Mouse (Mus musculus) midbrain, postnatal 0 days (tissue): ENCODE measurements around the gene Siah1b. TPM values are rescaled to one million over a fixed set of nuclear protein-coding genes. Genes with fewer than 3 reads are reported as not detected.

Experiments used
- ATAC-seq: fragments of 200-750 bp; cut with Nextera tagmentation; 2 replicates; pipeline ENCODE4 v1.8.0; 2017; ENCODE audit warnings: moderate number of reproducible peaks, mild to moderate bottlenecking, moderate TSS enrichment, moderate library complexity; ENCODE audit not compliant: low FRiP score
- DNase-seq: peaks from one replicate; pipeline ENCODE4 v3.0.0-alpha.2; 2015; ENCODE audit warnings: low spot score
- H3K27ac ChIP-seq: fragments of 300-500 bp; sonication (generic); 2 replicates; pipeline ENCODE4 v1.5.1; 2014; ENCODE audit warnings: low read depth, mild to moderate bottlenecking, low read length, mixed read lengths
- H3K27me3 ChIP-seq: fragments of 300-500 bp; sonication (generic); 2 replicates; pipeline ENCODE4 v1.6.1; 2014; ENCODE audit warnings: low read length, control low read depth, mixed read lengths; ENCODE audit not compliant: insufficient read depth
- H3K36me3 ChIP-seq: fragments of 300-500 bp; sonication (generic); 2 replicates; pipeline ENCODE4 v1.6.1; 2014; ENCODE audit warnings: low read length, control low read depth, mixed read lengths; ENCODE audit not compliant: insufficient read depth
- H3K4me1 ChIP-seq: fragments of 300-500 bp; sonication (generic); 2 replicates; pipeline ENCODE4 v1.6.1; 2014; ENCODE audit warnings: mild to moderate bottlenecking, control low read depth, antibody characterized with exemption, low read length, mixed read lengths; ENCODE audit not compliant: insufficient read depth
- H3K4me2 ChIP-seq: fragments of 300-500 bp; sonication (generic); 2 replicates; pipeline ENCODE4 v1.6.1; 2014; ENCODE audit warnings: low read depth, mild to moderate bottlenecking, low read length, mixed read lengths; ENCODE audit not compliant: poor library complexity, severe bottlenecking
- H3K4me3 ChIP-seq: fragments of 300-500 bp; sonication (generic); 2 replicates; pipeline ENCODE4 v1.5.1; 2014; ENCODE audit warnings: low read depth, mild to moderate bottlenecking, low read length, moderate library complexity
- H3K9ac ChIP-seq: fragments of 300-500 bp; sonication (generic); replicated peaks from 2 replicates; pipeline ENCODE4 v1.6.1; 2014; ENCODE audit warnings: mild to moderate bottlenecking, low read length, moderate library complexity, mixed read lengths; ENCODE audit not compliant: poor library complexity, severe bottlenecking
- H3K9me3 ChIP-seq: fragments of 300-500 bp; sonication (generic); 2 replicates; pipeline ENCODE4 v1.6.1; 2016; ENCODE audit warnings: low read length, control low read depth
- CTCF ChIP-seq: IDR thresholded peaks from 2 replicates; pipeline ENCODE4 v1.5.1; 2016; ENCODE audit warnings: antibody characterized with exemption, mild to moderate bottlenecking
- WGBS: fragments of 180-500 bp; shearing (Covaris S2); extraction: QIAGEN DNeasy Blood & Tissue Kit; methylation state at CpG from one replicate; pipeline ENCODE4 v1.1.7; 2014; 5-methylcytosine and 5-hydroxymethylcytosine counted together
- polyA plus RNA-seq: library from polyadenylated mRNA; unstranded; fragments of >200 nt; fragmentation: Nextera tagmentation; extraction: Ambion mirVana; gene quantifications from 2 replicates; pipeline ENCODE4 v1.2.1, GENCODE M21; 2015
- total RNA-seq: library from RNA; depleted of rRNA; stranded (reverse); fragments of >200 nt; gene quantifications from 2 replicates; pipeline ENCODE4 v1.2.3, GENCODE M21; 2014; rRNA removed

Siah1b gene
- total and polyA plus RNA-seq, 2 experiments from 2014 or later: 8.2 to 16.7 TPM

DNA sequence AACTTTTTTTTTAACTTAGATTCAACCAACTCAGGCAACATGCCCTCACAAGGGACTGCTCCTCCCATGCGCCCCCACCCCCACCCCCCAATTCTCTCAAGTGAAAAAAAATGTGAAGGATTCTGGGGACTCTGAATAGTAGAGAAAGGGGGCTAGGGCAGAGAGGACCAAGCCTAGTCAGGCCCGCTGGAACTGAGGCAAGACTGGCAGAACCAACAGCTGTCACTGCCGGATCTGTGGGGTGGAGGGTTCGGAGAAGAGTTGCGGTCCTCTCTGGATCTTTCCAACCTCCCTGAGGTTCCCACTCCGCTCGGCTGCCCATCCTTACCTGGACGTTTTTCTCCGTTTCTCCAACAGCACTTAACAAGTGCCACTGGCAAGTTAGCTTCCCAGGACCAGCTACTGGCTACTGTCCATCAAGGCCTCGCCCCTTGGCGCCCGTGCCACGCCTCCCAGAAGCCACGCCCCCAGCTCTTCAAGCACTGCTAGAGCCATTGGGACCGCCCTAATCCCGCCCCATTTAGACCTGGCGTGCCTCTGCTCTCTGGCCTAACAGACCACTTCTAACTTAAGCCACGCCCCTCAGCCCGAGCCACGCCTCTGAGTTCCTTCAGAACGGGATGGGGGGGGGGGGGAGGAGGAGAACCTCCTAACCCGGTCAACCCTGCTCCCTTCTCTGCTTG lies 48.5 kb downstream of the Siah1b start, which contains the start of gene Car5b:
TSS of gene Car5b (minus strand) at position 391 of the 683 bp plus-strand sequence.
- Histone ChIP-seq H3K27ac (no peak within 1 kb of the TSS), H3K36me3 (no peaks in the 10 kb centered on the region), H3K4me2 (peak within 1 kb of the TSS; percentile 51), H3K9ac (no peak within 1 kb of the TSS), H3K27me3 (peaks cover 5% of the 10 kb centered on the region; the same call in 1 of the 2 replicates), H3K9me3 (no peaks in the 10 kb centered on the region), H3K4me3 (peak within 1 kb of the TSS; percentile 25), H3K4me1 (no peaks in the 10 kb centered on the region)
- peak; percentile 72 for ATAC-seq
- no peak for TF ChIP-seq CTCF
- 20% methylated on average over 21 of the region's 22 CpGs for WGBS
- DNase-seq: peak; percentile 74

Other genes with a start within 250 kb of the Siah1b start
- gene Ap1s2, start 167.5 kb downstream of the Siah1b start, total RNA-seq: 61.8 and 73.7 TPM in 2 replicates
- 113 and 130 TPM in 2 replicates for gene Ap1s2, start 167.5 kb downstream of the Siah1b start, polyA plus RNA-seq
- gene Zrsr2, start 117.8 kb downstream of the Siah1b start, total RNA-seq: 17.3 and 19.6 TPM in 2 replicates
- 83.4 and 89.7 TPM in 2 replicates for gene Zrsr2, start 117.8 kb downstream of the Siah1b start, polyA plus RNA-seq
- gene Car5b, start 48.5 kb downstream of the Siah1b start, total RNA-seq: 1.5 and 1.7 TPM in 2 replicates
- gene Car5b, start 48.5 kb downstream of the Siah1b start, polyA plus RNA-seq: 0.76 and 0.85 TPM in 2 replicates
- not detected in 2 replicates for gene Cltrn, start 12.3 kb upstream of the Siah1b start, total RNA-seq
- gene Cltrn, start 12.3 kb upstream of the Siah1b start, polyA plus RNA-seq: 0.12 TPM in 1 of 2 replicates, not detected in the other
- 0.05 and 0.76 TPM in 2 replicates for gene Ace2, start 62.8 kb upstream of the Siah1b start, total RNA-seq
- gene Ace2, start 62.8 kb upstream of the Siah1b start, polyA plus RNA-seq: 0.68 and 0.71 TPM in 2 replicates
- 0.42 and 0.93 TPM in 2 replicates for gene Bmx, start 181.7 kb upstream of the Siah1b start, total RNA-seq
- gene Bmx, start 181.7 kb upstream of the Siah1b start, polyA plus RNA-seq: 0.48 and 0.58 TPM in 2 replicates
- 0.55 and 1.1 TPM in 2 replicates for gene Pir, start 192.9 kb upstream of the Siah1b start, total RNA-seq
- 3.2 and 5.6 TPM in 2 replicates for gene Pir, start 192.9 kb upstream of the Siah1b start, polyA plus RNA-seq